Mouse (Mus musculus) lung, embryonic 15.5 days (tissue): ENCODE results near the gene Rbfox2. TPM values are rescaled to one million over a fixed set of nuclear protein-coding genes. Genes with fewer than 3 reads are reported as not detected.
"Not testable (repeated sequence)": the region's sequence is repeated elsewhere in the genome, so short reads cannot be mapped to it uniquely, and the experiment has no call there.

Experiments
- ATAC-seq: fragments of 200-750 bp; cut with Nextera tagmentation; 2 replicates; pipeline ENCODE4 v1.8.0; 2017; ENCODE audit warnings: moderate number of reproducible peaks, borderline replicate concordance; ENCODE audit not compliant: low FRiP score, low TSS enrichment; ENCODE audit errors: extremely low read depth
- H3K27ac ChIP-seq: fragments of 300-500 bp; sonication (generic); 2 replicates; pipeline ENCODE4 v1.5.1; 2015; ENCODE audit warnings: moderate library complexity, mild to moderate bottlenecking, inconsistent platforms
- H3K27me3 ChIP-seq: fragments of 300-500 bp; sonication (generic); 2 replicates; pipeline ENCODE4 v1.6.1; 2015; ENCODE audit warnings: inconsistent platforms
- H3K36me3 ChIP-seq: fragments of 300-500 bp; sonication (generic); 2 replicates; pipeline ENCODE4 v1.6.1; 2015; ENCODE audit warnings: inconsistent platforms
- H3K4me1 ChIP-seq: fragments of 300-500 bp; sonication (generic); 2 replicates; pipeline ENCODE4 v1.6.1; 2015; ENCODE audit warnings: inconsistent platforms
- H3K4me2 ChIP-seq: fragments of 300-500 bp; sonication (generic); 2 replicates; pipeline ENCODE4 v1.6.1; 2015; ENCODE audit warnings: inconsistent platforms, mild to moderate bottlenecking, moderate library complexity
- H3K4me3 ChIP-seq: fragments of 300-500 bp; sonication (generic); 2 replicates; pipeline ENCODE4 v1.5.1; 2015; ENCODE audit warnings: mild to moderate bottlenecking, inconsistent platforms
- H3K9ac ChIP-seq: fragments of 300-500 bp; sonication (generic); 2 replicates; pipeline ENCODE4 v1.6.1; 2015; ENCODE audit warnings: inconsistent platforms
- H3K9me3 ChIP-seq: fragments of 300-500 bp; sonication (generic); 2 replicates; pipeline ENCODE4 v1.6.1; 2016; ENCODE audit warnings: inconsistent platforms
- WGBS: fragments of 180-500 bp; shearing (Covaris S2); methylation state at CpG from one replicate; pipeline ENCODE4 v1.1.7; 2015; 5-methylcytosine and 5-hydroxymethylcytosine counted together
- polyA plus RNA-seq: library from polyadenylated mRNA; unstranded; fragments of >200 nt; fragmentation: Nextera tagmentation; extraction: Ambion mirVana; gene quantifications from 2 replicates; pipeline ENCODE4 v1.2.1, GENCODE M21; 2015

The Rbfox2 gene
- polyA plus RNA-seq, 1 experiment from 2014 or later, result 41.8 TPM

- 41% methylated on average over 7 of the region's 7 CpGs for WGBS
- no peaks in the 10 kb centered on the region for H3K9me3 ChIP-seq
- H3K4me3 ChIP-seq, result no peak overlapping the region
- no peaks in the 10 kb centered on the region for H3K36me3 ChIP-seq
- H3K4me2 ChIP-seq, result no peak overlapping the region
- peaks cover 12% of the 10 kb centered on the region for H3K4me1 ChIP-seq
- no peak overlapping the region for H3K27ac ChIP-seq
- H3K9ac ChIP-seq, result no peak overlapping the region
- no peaks in the 10 kb centered on the region for H3K27me3 ChIP-seq
- no peak for ATAC-seq
Observed at GRCm38 (mm10) chr15:77291471-77291870, 15.3 kb downstream of the Rbfox2 start.

GRCm38 (mm10) chr15:77290352-77290751 is 16.5 kb downstream of the Rbfox2 start:
- no peak for ATAC-seq
- H3K9ac ChIP-seq, result no peak overlapping the region
- WGBS, result 79% methylated on average over 2 of the region's 2 CpGs
- H3K27ac ChIP-seq, result no peak overlapping the region
- H3K4me1 ChIP-seq, result peaks cover 12% of the 10 kb centered on the region
- no peak overlapping the region for H3K4me2 ChIP-seq
- no peaks in the 10 kb centered on the region for H3K36me3 ChIP-seq
- H3K4me3 ChIP-seq, result no peak overlapping the region
- no peaks in the 10 kb centered on the region for H3K27me3 ChIP-seq
- H3K9me3 ChIP-seq, result no peaks in the 10 kb centered on the region

- Histone ChIP-seq H3K27ac (no peak overlapping the region), H3K27me3 (no peaks in the 10 kb centered on the region), H3K9ac (no peak overlapping the region), H3K4me2 (no peak overlapping the region), H3K9me3 (no peaks in the 10 kb centered on the region), H3K4me3 (no peak overlapping the region), H3K4me1 (peaks cover 18% of the 10 kb centered on the region), H3K36me3 (no peaks in the 10 kb centered on the region)
- ATAC-seq, result no peak
- 87% methylated on average over 1 of the region's 1 CpGs for WGBS
Observed at GRCm38 (mm10) chr15:77280130-77280529, 26.7 kb downstream of the Rbfox2 start.

- H3K4me3 ChIP-seq, result no peak overlapping the region
- no peaks in the 10 kb centered on the region for H3K9me3 ChIP-seq
- H3K36me3 ChIP-seq, result no peaks in the 10 kb centered on the region
- WGBS, result 50% methylated on average over 5 of the region's 5 CpGs
- no peak for ATAC-seq
- H3K27ac ChIP-seq, result no peak overlapping the region
- H3K4me1 ChIP-seq, result peaks cover 19% of the 10 kb centered on the region
- H3K4me2 ChIP-seq, result no peak overlapping the region
- H3K9ac ChIP-seq, result no peak overlapping the region
- no peaks in the 10 kb centered on the region for H3K27me3 ChIP-seq
Observed at GRCm38 (mm10) chr15:77278825-77279224, 28.0 kb downstream of the Rbfox2 start.

- Histone ChIP-seq H3K4me2 (no peak overlapping the region), H3K4me1 (peaks cover 19% of the 10 kb centered on the region), H3K9me3 (no peaks in the 10 kb centered on the region), H3K27ac (no peak overlapping the region), H3K27me3 (no peaks in the 10 kb centered on the region), H3K36me3 (no peaks in the 10 kb centered on the region), H3K4me3 (no peak overlapping the region), H3K9ac (no peak overlapping the region)
- WGBS, result 44% methylated on average over 3 of the region's 3 CpGs
- no peak for ATAC-seq
Observed at GRCm38 (mm10) chr15:77276838-77277725, 29.7 kb downstream of the Rbfox2 start.

- Histone ChIP-seq H3K27ac (no peak overlapping the region), H3K4me3 (no peak overlapping the region), H3K27me3 (no peaks in the 10 kb centered on the region), H3K4me2 (no peak overlapping the region), H3K9ac (no peak overlapping the region), H3K36me3 (no peaks in the 10 kb centered on the region), H3K4me1 (peaks cover 19% of the 10 kb centered on the region), H3K9me3 (no peaks in the 10 kb centered on the region)
- no peak for ATAC-seq
- 62% methylated on average over 1 of the region's 1 CpGs for WGBS
Observed at GRCm38 (mm10) chr15:77276300-77276699, 30.5 kb downstream of the Rbfox2 start.

- H3K27ac ChIP-seq, result no peak overlapping the region
- no peaks in the 10 kb centered on the region for H3K36me3 ChIP-seq
- no peak for ATAC-seq
- peaks cover 19% of the 10 kb centered on the region for H3K4me1 ChIP-seq
- WGBS, result 68% methylated on average over 2 of the region's 2 CpGs
- no peaks in the 10 kb centered on the region for H3K9me3 ChIP-seq
- H3K4me3 ChIP-seq, result no peak overlapping the region
- no peaks in the 10 kb centered on the region for H3K27me3 ChIP-seq
- no peak overlapping the region for H3K9ac ChIP-seq
- H3K4me2 ChIP-seq, result no peak overlapping the region
Observed at GRCm38 (mm10) chr15:77275572-77275971, 31.2 kb downstream of the Rbfox2 start.

GRCm38 (mm10) chr15:77273947-77274346 is 32.9 kb downstream of the Rbfox2 start:
- no peak for ATAC-seq
- H3K4me1 ChIP-seq, result peaks cover 19% of the 10 kb centered on the region

GRCm38 (mm10) chr15:77271285-77271684 is 35.5 kb downstream of the Rbfox2 start:
- H3K9ac ChIP-seq, result no peak overlapping the region
- H3K27me3 ChIP-seq, result no peaks in the 10 kb centered on the region
- ATAC-seq, result no peak
- peaks cover 21% of the 10 kb centered on the region for H3K4me1 ChIP-seq
- 93% methylated on average over 5 of the region's 5 CpGs for WGBS
- H3K27ac ChIP-seq, result no peak overlapping the region
- no peaks in the 10 kb centered on the region for H3K9me3 ChIP-seq
- H3K4me3 ChIP-seq, result no peak overlapping the region
- no peaks in the 10 kb centered on the region for H3K36me3 ChIP-seq
- no peak overlapping the region for H3K4me2 ChIP-seq

More at GRCm38 (mm10) chr15:77273947-77274346, 32.9 kb downstream of the Rbfox2 start:
- no peaks in the 10 kb centered on the region for H3K9me3 ChIP-seq
- no peak overlapping the region for H3K9ac ChIP-seq
- H3K36me3 ChIP-seq, result no peaks in the 10 kb centered on the region
- 87% methylated on average over 6 of the region's 6 CpGs for WGBS
- H3K4me3 ChIP-seq, result no peak overlapping the region
- no peak overlapping the region for H3K4me2 ChIP-seq
- no peak overlapping the region for H3K27ac ChIP-seq
- no peaks in the 10 kb centered on the region for H3K27me3 ChIP-seq

- not testable (repeated sequence) for H3K9ac ChIP-seq, H3K9me3 ChIP-seq, H3K4me3 ChIP-seq, ATAC-seq, H3K27ac ChIP-seq, H3K4me2 ChIP-seq, H3K36me3 ChIP-seq, H3K27me3 ChIP-seq
- peaks cover 18% of the 10 kb centered on the region; the same call in 1 of the 2 replicates for H3K4me1 ChIP-seq
- 61% methylated on average over 1 of the region's 1 CpGs for WGBS
Observed at GRCm38 (mm10) chr15:77269496-77269895, 37.3 kb downstream of the Rbfox2 start.

- no peak overlapping the region for H3K4me2 ChIP-seq
- H3K9ac ChIP-seq, result no peak overlapping the region
- H3K4me3 ChIP-seq, result no peak overlapping the region
- no peak for ATAC-seq
- no peaks in the 10 kb centered on the region for H3K36me3 ChIP-seq
- no peaks in the 10 kb centered on the region for H3K27me3 ChIP-seq
- 69% methylated on average over 3 of the region's 3 CpGs for WGBS
- no peak overlapping the region for H3K27ac ChIP-seq
- no peaks in the 10 kb centered on the region for H3K9me3 ChIP-seq
- H3K4me1 ChIP-seq, result peaks cover 18% of the 10 kb centered on the region; the same call in 1 of the 2 replicates
Observed at GRCm38 (mm10) chr15:77268415-77268814, 38.4 kb downstream of the Rbfox2 start.

- H3K27me3 ChIP-seq, result no peaks in the 10 kb centered on the region
- no peak overlapping the region for H3K27ac ChIP-seq
- no peaks in the 10 kb centered on the region for H3K36me3 ChIP-seq
- WGBS, result 28% methylated on average over 4 of the region's 4 CpGs
- ATAC-seq, result no peak
- H3K4me3 ChIP-seq, result no peak overlapping the region
- H3K9me3 ChIP-seq, result no peaks in the 10 kb centered on the region
- peaks cover 18% of the 10 kb centered on the region; the same call in 1 of the 2 replicates for H3K4me1 ChIP-seq
- H3K4me2 ChIP-seq, result no peak overlapping the region
- no peak overlapping the region for H3K9ac ChIP-seq
Observed at GRCm38 (mm10) chr15:77265318-77265717, 41.5 kb downstream of the Rbfox2 start.
